ENCODE assay signal across 11 mouse cellular contexts in genomic region chr2:136914334-136914902, GRCm38 (mm10). TPM values are rescaled to one million over a fixed set of nuclear protein-coding genes. Genes with fewer than 3 reads are reported as not detected.
DNase-seq lines count a peak whose midpoint lies in the region; ATAC-seq and TF ChIP-seq lines count a peak whose summit lies in the region.
"Had no signal": no experiment of that assay in that cellular context is flagged by ENCODE, and none has a peak within 500 bp of the region (broad histone marks: within the 10 kb centered on the region; RNA-seq: fewer than 3 reads in every experiment).

No protein-coding gene starts in this region.

- peak; percentile 4; the same call in 1 of the 2 replicates for ATAC-seq in embryonic facial prominence, embryonic 11.5 days (replicated peaks; ENCODE audit: insufficient number of reproducible peaks, low FRiP score, low TSS enrichment, low read depth)
- ATAC-seq in liver, postnatal 0 days, result no peak
- no peak for ATAC-seq in liver, embryonic 12.5 days
- ATAC-seq in forebrain, embryonic 15.5 days (replicated peaks), result peak; percentile 66
- peak; percentile 85; the same call in 1 of the 2 replicates for ATAC-seq in neural tube, embryonic 15.5 days (ENCODE audit: low FRiP score)

- H3K36me3 ChIP-seq in embryonic facial prominence, embryonic 11.5 days (replicated peaks; ENCODE audit: control insufficient read depth, insufficient read depth, low read depth, low read length), result no peaks in the 10 kb centered on the region
- no peaks in the 10 kb centered on the region for H3K36me3 ChIP-seq in embryonic facial prominence, embryonic 10.5 days (replicated peaks)
- no peaks in the 10 kb centered on the region for H3K36me3 ChIP-seq in liver, postnatal 0 days (replicated peaks; ENCODE audit: insufficient read depth, low read length)
- no peaks in the 10 kb centered on the region for H3K36me3 ChIP-seq in liver, embryonic 12.5 days
- no peaks in the 10 kb centered on the region for H3K36me3 ChIP-seq in forebrain, embryonic 15.5 days
- no peaks in the 10 kb centered on the region for H3K36me3 ChIP-seq in neural tube, embryonic 15.5 days

- H3K27ac ChIP-seq in embryonic facial prominence, embryonic 11.5 days (replicated peaks; ENCODE audit: low read depth, low read length), result no peak overlapping the region
- no peak overlapping the region for H3K27ac ChIP-seq in embryonic facial prominence, embryonic 10.5 days (replicated peaks)
- no peak overlapping the region for H3K27ac ChIP-seq in liver, postnatal 0 days (ENCODE audit: low read depth)
- no peak overlapping the region for H3K27ac ChIP-seq in liver, embryonic 12.5 days
- H3K27ac ChIP-seq in forebrain, embryonic 15.5 days (replicated peaks), result no peak overlapping the region
- H3K27ac ChIP-seq in neural tube, embryonic 15.5 days (replicated peaks), result no peak overlapping the region

- TF ChIP-seq CTCF in liver, postnatal 0 days (IDR thresholded peaks at IDR 0.05; ENCODE audit: low read depth), result peak; percentile 54

- peak; percentile 48 for DNase-seq in embryonic facial prominence, embryonic 11.5 days (ENCODE audit: low spot score)
- DNase-seq in embryonic facial prominence, embryonic 10.5 days (ENCODE audit: low spot score), result no peak
- no peak for DNase-seq in liver, postnatal 0 days
- no peak for DNase-seq in layer of hippocampus, postnatal 10 days (ENCODE audit: low spot score in 2 of 2)
- no peak for DNase-seq in layer of hippocampus, postnatal 14 days (ENCODE audit: low spot score in 2 of 2)
- DNase-seq: heart, postnatal 4 days; left cerebral cortex, postnatal 4 days; thymus, postnatal 36 days had no signal

- no peak overlapping the region for H3K4me2 ChIP-seq in embryonic facial prominence, embryonic 11.5 days (ENCODE audit: low read depth, low read length)
- no peak overlapping the region for H3K4me2 ChIP-seq in liver, postnatal 0 days (ENCODE audit: low read depth, low read length)
- no peak overlapping the region for H3K4me2 ChIP-seq in liver, embryonic 12.5 days
- H3K4me2 ChIP-seq in forebrain, embryonic 15.5 days (replicated peaks), result no peak overlapping the region
- no peak overlapping the region for H3K4me2 ChIP-seq in neural tube, embryonic 15.5 days

- no peak overlapping the region for H3K4me3 ChIP-seq in embryonic facial prominence, embryonic 11.5 days (ENCODE audit: low read depth, low read length)
- no peak overlapping the region for H3K4me3 ChIP-seq in embryonic facial prominence, embryonic 10.5 days
- no peak overlapping the region for H3K4me3 ChIP-seq in liver, postnatal 0 days (ENCODE audit: low read depth, low read length)
- H3K4me3 ChIP-seq in liver, embryonic 12.5 days, result no peak overlapping the region
- no peak overlapping the region for H3K4me3 ChIP-seq in forebrain, embryonic 15.5 days
- H3K4me3 ChIP-seq in neural tube, embryonic 15.5 days (replicated peaks), result no peak overlapping the region

- H3K4me1 ChIP-seq in embryonic facial prominence, embryonic 11.5 days (ENCODE audit: control insufficient read depth, insufficient read depth, low read length), result no peaks in the 10 kb centered on the region
- H3K4me1 ChIP-seq in embryonic facial prominence, embryonic 10.5 days, result peaks cover 30% of the 10 kb centered on the region
- no peaks in the 10 kb centered on the region for H3K4me1 ChIP-seq in liver, postnatal 0 days (ENCODE audit: insufficient read depth)
- H3K4me1 ChIP-seq in liver, embryonic 12.5 days, result peaks cover 14% of the 10 kb centered on the region
- H3K4me1 ChIP-seq in forebrain, embryonic 15.5 days, result peaks cover 20% of the 10 kb centered on the region
- H3K4me1 ChIP-seq in neural tube, embryonic 15.5 days, result no peaks in the 10 kb centered on the region

- H3K9me3 ChIP-seq in embryonic facial prominence, embryonic 11.5 days (replicated peaks; ENCODE audit: control insufficient read depth, low read length), result no peaks in the 10 kb centered on the region
- H3K9me3 ChIP-seq in embryonic facial prominence, embryonic 10.5 days, result no peaks in the 10 kb centered on the region
- no peaks in the 10 kb centered on the region for H3K9me3 ChIP-seq in liver, postnatal 0 days (ENCODE audit: low read length)
- no peaks in the 10 kb centered on the region for H3K9me3 ChIP-seq in liver, embryonic 12.5 days (replicated peaks)
- no peaks in the 10 kb centered on the region for H3K9me3 ChIP-seq in forebrain, embryonic 15.5 days
- no peaks in the 10 kb centered on the region for H3K9me3 ChIP-seq in neural tube, embryonic 15.5 days (replicated peaks)

- no peak for TF ChIP-seq EP300 in liver, postnatal 0 days (IDR thresholded peaks at IDR 0.05; ENCODE audit: low read depth)

- no peak overlapping the region for H3K9ac ChIP-seq in embryonic facial prominence, embryonic 11.5 days (replicated peaks; ENCODE audit: low read length)
- no peak overlapping the region for H3K9ac ChIP-seq in liver, postnatal 0 days (replicated peaks)
- H3K9ac ChIP-seq in liver, embryonic 12.5 days, result no peak overlapping the region
- no peak overlapping the region for H3K9ac ChIP-seq in forebrain, embryonic 15.5 days (replicated peaks)
- H3K9ac ChIP-seq in neural tube, embryonic 15.5 days (replicated peaks), result no peak overlapping the region

- no peaks in the 10 kb centered on the region for H3K27me3 ChIP-seq in embryonic facial prominence, embryonic 11.5 days (ENCODE audit: control insufficient read depth, insufficient read depth, low read length)
- no peaks in the 10 kb centered on the region for H3K27me3 ChIP-seq in embryonic facial prominence, embryonic 10.5 days (replicated peaks; ENCODE audit: low read depth, poor library complexity, severe bottlenecking)
- no peaks in the 10 kb centered on the region for H3K27me3 ChIP-seq in liver, postnatal 0 days (ENCODE audit: insufficient read depth, low read length)
- no peaks in the 10 kb centered on the region for H3K27me3 ChIP-seq in liver, embryonic 12.5 days (replicated peaks)
- H3K27me3 ChIP-seq in forebrain, embryonic 15.5 days, result no peaks in the 10 kb centered on the region
- H3K27me3 ChIP-seq in neural tube, embryonic 15.5 days (replicated peaks), result no peaks in the 10 kb centered on the region

- WGBS in embryonic facial prominence, embryonic 11.5 days, result 60% methylated on average over 3 of the region's 3 CpGs
- WGBS in embryonic facial prominence, embryonic 10.5 days, result 63% methylated on average over 3 of the region's 3 CpGs
- WGBS in liver, postnatal 0 days (ENCODE audit: insufficient replicate concordance), result 57% methylated on average over 3 of the region's 3 CpGs
- 64% methylated on average over 3 of the region's 3 CpGs for WGBS in liver, embryonic 12.5 days (ENCODE audit: insufficient replicate concordance)
- WGBS in forebrain, embryonic 15.5 days, result 50% methylated on average over 3 of the region's 3 CpGs
- WGBS in neural tube, embryonic 15.5 days, result 47% methylated on average over 3 of the region's 3 CpGs

RNA-seq across cellular contexts. Expression of gene AL731706.1, which starts 23.2 kb away (rescaled TPM):
- polyA plus RNA-seq in embryonic facial prominence, embryonic 11.5 days (2014; fragmentation: Nextera tagmentation; extraction: Ambion mirVana), result 28.8 and 30.1 TPM in 2 replicates
- polyA plus RNA-seq in embryonic facial prominence, embryonic 10.5 days (2016; fragmentation: Nextera tagmentation; extraction: Ambion mirVana), result 23.5 and 27.6 TPM in 2 replicates
- 22.2 and 24.4 TPM in 2 replicates for polyA plus RNA-seq in liver, postnatal 0 days (2015; fragmentation: Nextera tagmentation; extraction: Ambion mirVana)
- 14.0 and 17.1 TPM in 2 replicates for polyA plus RNA-seq in liver, embryonic 12.5 days (2016; fragmentation: Nextera tagmentation; extraction: Ambion mirVana)
- polyA plus RNA-seq in forebrain, embryonic 15.5 days (2015; fragmentation: Nextera tagmentation; extraction: Ambion mirVana), result 23.8 and 25.2 TPM in 2 replicates
- polyA plus RNA-seq in neural tube, embryonic 15.5 days (2015; fragmentation: Nextera tagmentation; extraction: Ambion mirVana), result 23.4 and 24.0 TPM in 2 replicates
- 10 to 100 TPM; 14.7 to 20.4 TPM for total RNA-seq in layer of hippocampus, postnatal 10 days (2021)
- 10 to 100 TPM; 11.4 to 19.8 TPM for total RNA-seq in layer of hippocampus, postnatal 14 days (2021)

RNA-seq across cellular contexts. Expression of gene Mkks, which starts 23.2 kb away (rescaled TPM):
- polyA plus RNA-seq in embryonic facial prominence, embryonic 11.5 days (2014; fragmentation: Nextera tagmentation; extraction: Ambion mirVana), result 19.9 and 20.7 TPM in 2 replicates
- polyA plus RNA-seq in embryonic facial prominence, embryonic 10.5 days (2016; fragmentation: Nextera tagmentation; extraction: Ambion mirVana), result 15.5 TPM in 2 replicates
- 5.0 and 6.5 TPM in 2 replicates for polyA plus RNA-seq in liver, postnatal 0 days (2015; fragmentation: Nextera tagmentation; extraction: Ambion mirVana)
- polyA plus RNA-seq in liver, embryonic 12.5 days (2016; fragmentation: Nextera tagmentation; extraction: Ambion mirVana), result 6.9 and 7.1 TPM in 2 replicates
- polyA plus RNA-seq in forebrain, embryonic 15.5 days (2015; fragmentation: Nextera tagmentation; extraction: Ambion mirVana), result 11.4 and 13.3 TPM in 2 replicates
- 13.8 and 15.1 TPM in 2 replicates for polyA plus RNA-seq in neural tube, embryonic 15.5 days (2015; fragmentation: Nextera tagmentation; extraction: Ambion mirVana)
- 10 to 100 TPM; 16.7 to 18.9 TPM for total RNA-seq in layer of hippocampus, postnatal 10 days (2021)
- 10 to 100 TPM; 22.8 to 27.7 TPM for total RNA-seq in layer of hippocampus, postnatal 14 days (2021)

RNA-seq across cellular contexts. Expression of gene Slx4ip, which starts 23.4 kb away (rescaled TPM):
- 7.4 and 9.1 TPM in 2 replicates for polyA plus RNA-seq in embryonic facial prominence, embryonic 11.5 days (2014; fragmentation: Nextera tagmentation; extraction: Ambion mirVana)
- polyA plus RNA-seq in embryonic facial prominence, embryonic 10.5 days (2016; fragmentation: Nextera tagmentation; extraction: Ambion mirVana), result 7.3 and 8.4 TPM in 2 replicates
- polyA plus RNA-seq in liver, postnatal 0 days (2015; fragmentation: Nextera tagmentation; extraction: Ambion mirVana), result 1.1 and 1.7 TPM in 2 replicates
- 3.3 and 3.5 TPM in 2 replicates for polyA plus RNA-seq in liver, embryonic 12.5 days (2016; fragmentation: Nextera tagmentation; extraction: Ambion mirVana)
- polyA plus RNA-seq in forebrain, embryonic 15.5 days (2015; fragmentation: Nextera tagmentation; extraction: Ambion mirVana), result 12.9 and 13.6 TPM in 2 replicates
- polyA plus RNA-seq in neural tube, embryonic 15.5 days (2015; fragmentation: Nextera tagmentation; extraction: Ambion mirVana), result 11.0 and 12.1 TPM in 2 replicates
- 1 to 10 TPM; 6.1 to 7.9 TPM for total RNA-seq in layer of hippocampus, postnatal 10 days (2021)
- 1 to 10 TPM; 7.5 to 7.6 TPM for total RNA-seq in layer of hippocampus, postnatal 14 days (2021)

RNA-seq across cellular contexts. Expression of gene AL731706.2, which starts 28.9 kb away (rescaled TPM):
- 25.1 and 35.8 TPM in 2 replicates for polyA plus RNA-seq in embryonic facial prominence, embryonic 11.5 days (2014; fragmentation: Nextera tagmentation; extraction: Ambion mirVana)
- polyA plus RNA-seq in embryonic facial prominence, embryonic 10.5 days (2016; fragmentation: Nextera tagmentation; extraction: Ambion mirVana), result 24.9 and 37.9 TPM in 2 replicates
- polyA plus RNA-seq in liver, postnatal 0 days (2015; fragmentation: Nextera tagmentation; extraction: Ambion mirVana), result 23.8 and 24.4 TPM in 2 replicates
- 12.0 and 19.6 TPM in 2 replicates for polyA plus RNA-seq in liver, embryonic 12.5 days (2016; fragmentation: Nextera tagmentation; extraction: Ambion mirVana)
- polyA plus RNA-seq in forebrain, embryonic 15.5 days (2015; fragmentation: Nextera tagmentation; extraction: Ambion mirVana), result 18.7 and 24.9 TPM in 2 replicates
- polyA plus RNA-seq in neural tube, embryonic 15.5 days (2015; fragmentation: Nextera tagmentation; extraction: Ambion mirVana), result 37.2 and 42.8 TPM in 2 replicates
- total RNA-seq in layer of hippocampus, postnatal 10 days (2021), result 10 to 100 TPM in 1 of 2 experiments, 1 to 10 TPM in 1; 5.0 to 11.8 TPM
- 10 to 100 TPM; 13.6 to 16.9 TPM for total RNA-seq in layer of hippocampus, postnatal 14 days (2021)
- total RNA-seq: left cerebral cortex, postnatal 4 days had no signal

Comparison
In these comparisons a context has a peak if more than half of its experiments do, and no peak if none do; other contexts are left out.
1. ATAC-seq: peak in embryonic facial prominence, embryonic 11.5 days (single experiment), forebrain, embryonic 15.5 days (single experiment) and neural tube, embryonic 15.5 days (single experiment); none in liver, postnatal 0 days (single experiment) and liver, embryonic 12.5 days (single experiment).